21 mouse cellular contexts compared by ENCODE assay signal in genomic region chr16:35439046-35439445, GRCm38 (mm10). TPM values are rescaled to one million over a fixed set of nuclear protein-coding genes. Genes with fewer than 3 reads are reported as not detected.
DNase-seq lines count a peak whose midpoint lies in the region; ATAC-seq and TF ChIP-seq lines count a peak whose summit lies in the region.
"Had no signal": no experiment of that assay in that cellular context is flagged by ENCODE, and none has a peak within 500 bp of the region (broad histone marks: within the 10 kb centered on the region; RNA-seq: fewer than 3 reads in every experiment).

No protein-coding gene starts in this region.

- peak overlapping the region; percentile 90 for H3K27ac ChIP-seq in heart, embryonic 16.5 days (ENCODE audit: low read length)
- H3K27ac ChIP-seq in stomach, postnatal 0 days (replicated peaks) = no peak overlapping the region
- H3K27ac ChIP-seq: embryonic facial prominence, embryonic 13.5 days; layer of hippocampus, adult 2 months; stomach, embryonic 15.5 days had no signal

- H3K9me3 ChIP-seq in heart, embryonic 16.5 days (replicated peaks; ENCODE audit: control insufficient read depth, low read length) = no peaks in the 10 kb centered on the region
- H3K9me3 ChIP-seq in stomach, postnatal 0 days (ENCODE audit: control insufficient read depth, low read length) = no peaks in the 10 kb centered on the region
- H3K9me3 ChIP-seq: embryonic facial prominence, embryonic 13.5 days; stomach, embryonic 15.5 days had no signal

- TF ChIP-seq EP300 in stomach, postnatal 0 days (optimal IDR thresholded peaks at IDR 0.05) = no peak

- peaks cover 13% of the 10 kb centered on the region; the same call in 1 of the 2 replicates for H3K36me3 ChIP-seq in heart, embryonic 16.5 days (ENCODE audit: control insufficient read depth, insufficient read depth)
- 0 out of 2 replicates have a peak, but pooled peaks cover 2% of the 10 kb centered on the region for H3K36me3 ChIP-seq in stomach, postnatal 0 days (ENCODE audit: control insufficient read depth, insufficient read depth, low read length)

- peak; percentile 41 to 56 for DNase-seq in adrenal gland, adult (ENCODE audit: inconsistent age in 2 of 2, low spot score in 1 of 2)
- no peak for DNase-seq in adrenal gland, postnatal 25 days
- DNase-seq in adrenal gland, postnatal 10 days = peak; percentile 47
- peak; percentile 33 to 47 for DNase-seq in heart, adult 9 months (ENCODE audit: low spot score in 2 of 2)
- no peak for DNase-seq in kidney, adult 18-20 months
- no peak for DNase-seq in stomach, postnatal 0 days (ENCODE audit: low spot score)
- DNase-seq in spleen, adult 12 weeks (ENCODE audit: low spot score) = no peak
- DNase-seq: cerebellum, adult 11 months; cerebellum, postnatal 14 days; kidney, adult 2 months; kidney, postnatal 10 days; layer of hippocampus, postnatal 36 days; midbrain, embryonic 14.5 days; right cerebral cortex, postnatal 25 days; thymus, postnatal 14 days had no signal

- peak; percentile 90 for ATAC-seq in heart, embryonic 16.5 days (replicated peaks; ENCODE audit: extremely low read depth, insufficient read depth, low FRiP score)
- no peak for ATAC-seq in stomach, postnatal 0 days (ENCODE audit: low FRiP score, low TSS enrichment)
- ATAC-seq: forebrain, embryonic 16.5 days; lung, postnatal 0 days had no signal

- H3K9ac ChIP-seq in heart, embryonic 16.5 days (ENCODE audit: low read length) = no peak overlapping the region; the same call in 1 of the 2 replicates
- H3K9ac ChIP-seq in stomach, postnatal 0 days (ENCODE audit: low read length) = no peak overlapping the region
- H3K9ac ChIP-seq: embryonic facial prominence, embryonic 13.5 days; stomach, embryonic 15.5 days had no signal

- H3K4me2 ChIP-seq in heart, embryonic 16.5 days (ENCODE audit: low read depth, low read length) = no peak overlapping the region
- H3K4me2 ChIP-seq in stomach, postnatal 0 days (replicated peaks; ENCODE audit: low read depth) = no peak overlapping the region
- H3K4me2 ChIP-seq: embryonic facial prominence, embryonic 13.5 days; stomach, embryonic 15.5 days had no signal

- H3K4me3 ChIP-seq in heart, embryonic 16.5 days (ENCODE audit: low read length) = no peak overlapping the region
- no peak overlapping the region for H3K4me3 ChIP-seq in stomach, postnatal 0 days (ENCODE audit: low read depth, low read length)
- H3K4me3 ChIP-seq: embryonic facial prominence, embryonic 13.5 days; layer of hippocampus, adult 2 months; stomach, embryonic 15.5 days had no signal

- TF ChIP-seq CTCF in stomach, postnatal 0 days (IDR thresholded peaks at IDR 0.05; ENCODE audit: low read depth) = no peak

- 36% methylated on average over 1 of the region's 1 CpGs for WGBS in heart, embryonic 16.5 days
- 88% methylated on average over 1 of the region's 1 CpGs for WGBS in stomach, postnatal 0 days

- peaks cover 19% of the 10 kb centered on the region for H3K4me1 ChIP-seq in heart, embryonic 16.5 days (ENCODE audit: control insufficient read depth, insufficient read depth, low read length)
- H3K4me1 ChIP-seq in stomach, postnatal 0 days (replicated peaks; ENCODE audit: control insufficient read depth, insufficient read depth) = no peaks in the 10 kb centered on the region
- H3K4me1 ChIP-seq: embryonic facial prominence, embryonic 13.5 days; stomach, embryonic 15.5 days had no signal

- no peaks in the 10 kb centered on the region for H3K27me3 ChIP-seq in heart, embryonic 16.5 days (ENCODE audit: control insufficient read depth, insufficient read depth, low read length)
- no peaks in the 10 kb centered on the region for H3K27me3 ChIP-seq in stomach, postnatal 0 days (ENCODE audit: control insufficient read depth, insufficient read depth, low read length)
- H3K27me3 ChIP-seq: embryonic facial prominence, embryonic 13.5 days; stomach, embryonic 15.5 days had no signal

RNA-seq across cellular contexts. Expression of gene Pdia5, which starts 51.6 kb away (rescaled TPM):
- 15.1 and 21.7 TPM in 2 replicates for total RNA-seq in adrenal gland, postnatal 25 days (2021)
- 10 to 100 TPM; 22.6 to 27.0 TPM for total RNA-seq in adrenal gland, postnatal 10 days (2021)
- polyA plus RNA-seq in heart, embryonic 16.5 days (2015; fragmentation: Nextera tagmentation; extraction: Ambion mirVana) = 26.6 and 26.9 TPM in 2 replicates
- polyA plus RNA-seq in stomach, postnatal 0 days (2015; fragmentation: Nextera tagmentation; extraction: Ambion mirVana) = 32.9 and 35.2 TPM in 2 replicates

Comparison
In these comparisons a context has a peak if more than half of its experiments do, and no peak if none do; other contexts are left out.
1. DNase-seq: peak in adrenal gland, adult (2 of 2), adrenal gland, postnatal 10 days (single experiment) and heart, adult 9 months (2 of 2); none in adrenal gland, postnatal 25 days (single experiment), kidney, adult 18-20 months (single experiment), stomach, postnatal 0 days (single experiment) and spleen, adult 12 weeks (single experiment).